Mouse (Mus musculus) liver, adult 2 months (tissue): ENCODE measurements around the gene Ube2j2. TPM values are rescaled to one million over a fixed set of nuclear protein-coding genes. Genes with fewer than 3 reads are reported as not detected.
A peak's percentile ranks its signal among the peaks of the same experiment; 100 is the strongest.

Experiments used
- DNase-seq: peaks from one replicate; pipeline ENCODE4 v3.0.0-alpha.2; 2011; ENCODE audit warnings: low read depth, low spot score; ENCODE audit errors: extremely low read depth
- H3K27ac ChIP-seq: fragments of 200-500 bp; replicated peaks from 2 replicates; pipeline ENCODE4 v1.5.1; 2012; ENCODE audit warnings: low read depth, mild to moderate bottlenecking, control low read depth, inconsistent platforms, low read length; ENCODE audit not compliant: insufficient read depth
- H3K27me3 ChIP-seq: fragments of 200-500 bp; 2 replicates; pipeline ENCODE4 v1.6.1; 2012; ENCODE audit warnings: mild to moderate bottlenecking, moderate library complexity, low read length, inconsistent platforms; ENCODE audit not compliant: control insufficient read depth, insufficient read depth
- H3K36me3 ChIP-seq: fragments of 200-500 bp; 2 replicates; pipeline ENCODE4 v1.6.1; 2012; ENCODE audit warnings: low read length, inconsistent platforms; ENCODE audit not compliant: control insufficient read depth, insufficient read depth
- H3K4me1 ChIP-seq: fragments of 200-500 bp; 2 replicates; pipeline ENCODE4 v1.6.1; 2011; ENCODE audit warnings: low read length; ENCODE audit not compliant: control insufficient read depth, insufficient read depth
- H3K4me3 ChIP-seq: fragments of 200-500 bp; 2 replicates; pipeline ENCODE4 v1.5.1; 2011; ENCODE audit warnings: low read depth, mild to moderate bottlenecking, control low read depth, low read length, moderate library complexity; ENCODE audit not compliant: insufficient read depth
- H3K79me2 ChIP-seq: fragments of 200-500 bp; 2 replicates; pipeline ENCODE4 v1.6.1; 2012; ENCODE audit warnings: inconsistent platforms, mild to moderate bottlenecking, low read length, moderate library complexity; ENCODE audit not compliant: control insufficient read depth, insufficient read depth
- H3K9ac ChIP-seq: fragments of 200-500 bp; 2 replicates; pipeline ENCODE4 v1.6.1; 2012; ENCODE audit warnings: low read depth, mild to moderate bottlenecking, control low read depth, inconsistent platforms, low read length
- CTCF ChIP-seq: fragments of 200-500 bp; IDR thresholded peaks from 2 replicates; pipeline ENCODE4 v1.5.1; 2011; ENCODE audit warnings: low read depth, low read length, control low read depth
- POLR2A ChIP-seq: fragments of 200-500 bp; IDR thresholded peaks from 2 replicates; pipeline ENCODE4 v1.6.1; 2011; ENCODE audit warnings: low read length, control low read depth; ENCODE audit not compliant: insufficient read depth; ENCODE audit errors: extremely low read depth
- WGBS: fragments of 180-500 bp; shearing (Covaris S2); methylation state at CpG from one replicate; pipeline ENCODE4 v1.1.7; 2018; 5-methylcytosine and 5-hydroxymethylcytosine counted together
- polyA plus RNA-seq: library from polyadenylated mRNA; depleted of rRNA; stranded (reverse); fragments of >200 nt; gene quantifications from 2 replicates; pipeline ENCODE4 v1.2.3, GENCODE M21; 2012
- total RNA-seq: library from RNA; depleted of rRNA; stranded (reverse); fragments of >200 nt; gene quantifications from 2 replicates; pipeline ENCODE4 v1.2.3, GENCODE M21; 2014

Ube2j2 gene
- total and polyA plus RNA-seq, 2 experiments: 21.6 to 46.1 TPM

GRCm38 (mm10) chr4:155898318-155898717 is 45.3 kb upstream of the Ube2j2 start:
- TF ChIP-seq CTCF: no peak
- no peak for TF ChIP-seq POLR2A
- DNase-seq: no peak
- no peaks in the 10 kb centered on the region for H3K36me3 ChIP-seq
- H3K4me1 ChIP-seq: peaks cover 1% of the 10 kb centered on the region; the same call in 1 of the 2 replicates
- peaks cover 4% of the 10 kb centered on the region; the same call in 1 of the 2 replicates for H3K79me2 ChIP-seq
- WGBS: 100% methylated on average over 2 of the region's 2 CpGs
- H3K4me3 ChIP-seq: no peak overlapping the region
- H3K27me3 ChIP-seq: no peaks in the 10 kb centered on the region
- H3K9ac ChIP-seq: no peak overlapping the region
- no peak overlapping the region for H3K27ac ChIP-seq

- H3K27ac ChIP-seq: no peak overlapping the region
- H3K36me3 ChIP-seq: no peaks in the 10 kb centered on the region
Measured at GRCm38 (mm10) chr4:155899355-155899754, 44.3 kb upstream of the Ube2j2 start.

DNA sequence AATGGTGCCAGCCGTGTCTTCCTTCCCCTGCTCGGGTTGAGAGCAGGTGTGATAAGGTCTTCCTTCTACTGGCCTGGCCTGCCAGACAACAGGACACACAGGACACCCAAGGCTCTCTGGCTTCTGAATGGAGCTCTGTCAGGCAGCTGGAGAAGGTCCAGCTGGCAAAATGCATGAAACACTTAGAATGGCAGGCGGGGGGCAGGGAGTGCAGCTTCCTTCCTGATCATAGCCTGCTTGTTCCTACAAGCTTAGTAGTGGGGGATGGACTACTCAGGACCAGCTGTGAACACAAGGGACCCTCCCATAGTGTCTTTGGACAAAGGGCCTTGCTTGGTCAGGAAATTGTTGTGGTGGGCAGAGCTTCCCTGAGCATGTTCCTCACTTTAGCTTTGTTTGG is 42.4 kb upstream of the Ube2j2 start:
- Histone ChIP-seq H3K9ac (no peak overlapping the region), H3K36me3 (no peaks in the 10 kb centered on the region), H3K4me1 (no peaks in the 10 kb centered on the region), H3K79me2 (no peaks in the 10 kb centered on the region), H3K4me3 (no peak overlapping the region), H3K27me3 (no peaks in the 10 kb centered on the region), H3K27ac (no peak overlapping the region)
- TF ChIP-seq POLR2A (no peak), CTCF (no peak)
- no peak for DNase-seq
- WGBS: 64% methylated on average over 3 of the region's 3 CpGs

More at GRCm38 (mm10) chr4:155899355-155899754, 44.3 kb upstream of the Ube2j2 start:
- Histone ChIP-seq H3K79me2 (peaks cover 4% of the 10 kb centered on the region; the same call in 1 of the 2 replicates), H3K27me3 (no peaks in the 10 kb centered on the region), H3K4me1 (no peaks in the 10 kb centered on the region), H3K9ac (no peak overlapping the region), H3K4me3 (no peak overlapping the region)
- no peak for DNase-seq
- WGBS: 79% methylated on average over 7 of the region's 7 CpGs
- TF ChIP-seq POLR2A (no peak), CTCF (no peak)

DNA sequence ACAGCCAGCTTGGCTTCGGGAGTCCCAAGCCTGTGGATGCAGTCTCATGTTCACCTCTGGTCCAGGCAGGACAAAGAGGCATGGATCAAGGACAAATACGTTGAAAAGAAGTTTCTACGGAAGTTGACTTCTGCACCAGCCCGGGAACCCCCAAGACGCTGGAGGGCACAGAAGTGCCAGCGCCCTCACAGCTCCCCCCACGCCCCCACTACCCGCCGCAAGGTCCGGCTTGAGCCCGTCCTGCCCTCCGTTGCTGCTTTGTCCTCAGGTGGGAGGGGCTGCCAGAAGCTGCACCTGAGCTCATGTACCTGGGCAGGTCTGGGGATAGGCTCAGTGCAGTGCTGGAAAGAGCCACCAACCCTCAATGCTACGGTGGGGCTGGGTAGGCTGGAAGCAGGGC is 40.4 kb upstream of the Ube2j2 start:
- Histone ChIP-seq H3K9ac (no peak overlapping the region), H3K79me2 (no peaks in the 10 kb centered on the region), H3K27ac (no peak overlapping the region), H3K36me3 (no peaks in the 10 kb centered on the region), H3K4me3 (no peak overlapping the region), H3K4me1 (no peaks in the 10 kb centered on the region), H3K27me3 (no peaks in the 10 kb centered on the region)
- 95% methylated on average over 13 of the region's 13 CpGs for WGBS
- no peak for TF ChIP-seq CTCF
- TF ChIP-seq POLR2A: no peak
- DNase-seq: no peak

DNA sequence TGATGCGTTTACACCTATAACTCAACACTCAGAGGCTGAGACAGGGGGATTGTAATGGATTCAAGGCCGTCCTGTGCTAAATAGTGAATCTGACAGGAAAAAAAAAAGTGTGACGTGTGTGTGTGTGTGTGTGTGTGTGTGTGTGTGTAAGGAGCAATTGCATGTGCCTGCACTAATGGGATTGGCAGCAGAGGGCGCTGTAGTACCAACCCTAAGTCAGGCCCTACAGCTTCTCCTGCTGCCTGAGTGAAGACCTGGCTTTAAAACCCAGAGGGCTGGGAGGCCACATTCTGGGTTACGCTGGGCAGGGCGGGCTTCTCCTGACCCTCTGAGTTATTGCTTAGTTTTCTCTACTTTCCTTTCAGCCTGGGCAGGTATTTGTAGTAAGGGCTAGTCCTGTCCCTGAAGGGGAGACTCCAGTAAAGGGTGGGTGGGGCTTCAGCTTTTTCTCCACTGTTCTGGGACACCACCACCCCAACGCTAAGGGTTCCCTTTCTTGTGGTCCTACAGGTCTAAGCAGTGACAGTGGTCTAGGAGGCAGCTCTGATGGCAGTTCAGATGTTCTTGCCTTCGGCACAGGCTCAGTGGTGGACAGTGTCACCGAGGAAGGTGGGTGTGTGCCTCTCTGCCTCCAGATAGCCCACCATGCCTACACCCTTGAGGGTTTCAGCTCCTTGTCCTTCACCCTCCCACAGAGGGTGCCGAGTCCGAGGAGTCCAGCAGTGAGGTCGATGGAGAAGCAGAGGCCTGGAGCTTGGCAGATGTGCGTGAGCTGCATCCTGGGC is 39.1 kb upstream of the Ube2j2 start:
- no peaks in the 10 kb centered on the region for H3K4me1 ChIP-seq
- 95% methylated on average over 13 of the region's 13 CpGs for WGBS
- TF ChIP-seq CTCF (peak; percentile 48), POLR2A (no peak)

GRCm38 (mm10) chr4:155905634-155906033 is 38.0 kb upstream of the Ube2j2 start:
- H3K9ac ChIP-seq: no peak overlapping the region
- H3K79me2 ChIP-seq: no peaks in the 10 kb centered on the region
- DNase-seq: no peak
- no peaks in the 10 kb centered on the region for H3K4me1 ChIP-seq
- TF ChIP-seq POLR2A: no peak
- TF ChIP-seq CTCF: no peak
- no peaks in the 10 kb centered on the region for H3K27me3 ChIP-seq
- H3K36me3 ChIP-seq: no peaks in the 10 kb centered on the region
- H3K27ac ChIP-seq: no peak overlapping the region
- no peak overlapping the region for H3K4me3 ChIP-seq
- WGBS: 93% methylated on average over 13 of the region's 13 CpGs

More for the DNA sequence above, 39.1 kb upstream of the Ube2j2 start:
- Histone ChIP-seq H3K27ac (no peak overlapping the region), H3K36me3 (no peaks in the 10 kb centered on the region), H3K4me3 (no peak overlapping the region), H3K9ac (no peak overlapping the region), H3K27me3 (no peaks in the 10 kb centered on the region), H3K79me2 (no peaks in the 10 kb centered on the region)
- peak; percentile 27 for DNase-seq
